Mouse (Mus musculus): ENCODE measurements around the gene Ptms.

- TF ChIP-seq CTCF (IDR thresholded peaks at IDR 0.05; ENCODE audit: low read depth, low read length) = no peak
- TF ChIP-seq GATA1 (IDR thresholded peaks at IDR 0.05; ENCODE audit: borderline replicate concordance, low read length) = no peak
Observed at GRCm38 (mm10) chr6:124901851-124902250, 18.1 kb downstream of the Ptms start.

Measured in G1E (cell line).